Mouse (Mus musculus): ENCODE measurements at regions not wholly inside any gene's neighbourhood (a gene's known extent, or its start where the extent isn't known, plus 50 kb on each side); places are given as distances from the start of the nearest gene placed in this dataset.

DNA sequence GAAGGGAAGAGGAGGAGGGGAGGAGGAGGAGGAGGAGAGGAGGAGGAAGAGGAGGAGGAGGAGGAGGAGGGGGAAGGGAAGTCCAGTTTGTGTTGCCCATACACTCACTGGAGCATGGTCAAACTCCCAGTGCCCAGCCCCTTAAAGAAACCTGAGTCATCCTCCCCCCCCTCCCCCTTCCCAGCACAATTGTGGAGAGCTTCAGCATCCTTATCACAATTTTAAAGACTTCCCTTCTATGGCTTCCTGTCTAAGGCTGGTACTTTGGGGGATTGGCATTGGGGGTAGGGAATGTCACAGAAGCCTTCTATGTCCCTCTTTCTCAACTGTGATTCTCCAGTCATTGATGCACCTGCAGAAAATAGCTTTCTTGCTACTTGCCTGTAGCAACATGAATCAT, 84.0 kb upstream of the Itga6 start:
- no peaks in the 10 kb centered on the region for H3K36me3 ChIP-seq (ENCODE audit: control insufficient read depth, insufficient read depth, low read length)
- H3K9me3 ChIP-seq (ENCODE audit: control insufficient read depth, low read length) = no peaks in the 10 kb centered on the region
- peaks cover 4% of the 10 kb centered on the region; the same call in 1 of the 2 replicates for H3K4me1 ChIP-seq (ENCODE audit: control insufficient read depth, insufficient read depth, low read length)
- no peak overlapping the region for H3K9ac ChIP-seq (ENCODE audit: low read depth, low read length, severe bottlenecking)
- H3K27ac ChIP-seq (replicated peaks; ENCODE audit: low read depth, low read length) = no peak overlapping the region
- no peak for ATAC-seq (ENCODE audit: low FRiP score, low read depth)
- no peak for TF ChIP-seq POLR2A (IDR thresholded peaks at IDR 0.05; ENCODE audit: borderline replicate concordance, extremely low read depth, insufficient read depth, insufficient read length)
- no peaks in the 10 kb centered on the region for H3K27me3 ChIP-seq (ENCODE audit: control insufficient read depth, insufficient read depth, low read length)
- no peak overlapping the region for H3K4me3 ChIP-seq (replicated peaks; ENCODE audit: low read length)
- DNase-seq (ENCODE audit: low spot score) = no peak
- no peak overlapping the region for H3K4me2 ChIP-seq (replicated peaks; ENCODE audit: low read depth, low read length, severe bottlenecking)

DNA sequence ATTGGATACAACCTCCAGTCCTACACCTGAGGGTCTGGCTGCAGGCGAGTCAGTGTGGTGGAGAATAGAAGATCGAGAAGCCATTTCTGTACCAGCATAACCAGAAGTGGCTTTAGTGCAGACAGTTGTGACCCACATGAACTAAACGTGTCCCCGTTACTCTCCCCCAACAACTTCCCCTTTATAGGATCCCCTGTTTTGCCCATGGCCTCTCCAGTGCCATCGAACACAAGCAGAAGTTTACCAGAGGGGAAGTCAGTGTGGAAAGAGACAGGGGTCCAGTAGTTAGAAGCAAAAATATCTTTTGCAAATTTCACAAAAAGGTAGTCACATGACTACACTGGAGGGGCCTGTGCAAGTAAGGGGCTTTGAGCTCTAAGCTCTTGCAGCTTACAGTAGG, 83.4 kb upstream of the Itga6 start:
- H3K4me3 ChIP-seq (replicated peaks; ENCODE audit: low read length) = no peak overlapping the region
- H3K9ac ChIP-seq (ENCODE audit: low read depth, low read length, severe bottlenecking) = no peak overlapping the region
- ATAC-seq (ENCODE audit: low FRiP score, low read depth) (no peak), DNase-seq (ENCODE audit: low spot score) (no peak)
- no peak for TF ChIP-seq POLR2A (IDR thresholded peaks at IDR 0.05; ENCODE audit: borderline replicate concordance, extremely low read depth, insufficient read depth, insufficient read length)
- H3K4me2 ChIP-seq (replicated peaks; ENCODE audit: low read depth, low read length, severe bottlenecking) = no peak overlapping the region
- no peaks in the 10 kb centered on the region for H3K36me3 ChIP-seq (ENCODE audit: control insufficient read depth, insufficient read depth, low read length)
- H3K4me1 ChIP-seq (ENCODE audit: control insufficient read depth, insufficient read depth, low read length) = peaks cover 4% of the 10 kb centered on the region; the same call in 1 of the 2 replicates
- 85% methylated on average over 5 of the region's 5 CpGs for WGBS
- H3K27me3 ChIP-seq (ENCODE audit: control insufficient read depth, insufficient read depth, low read length) = no peaks in the 10 kb centered on the region
- no peak overlapping the region for H3K27ac ChIP-seq (replicated peaks; ENCODE audit: low read depth, low read length)
- H3K9me3 ChIP-seq (ENCODE audit: control insufficient read depth, low read length) = no peaks in the 10 kb centered on the region

DNA sequence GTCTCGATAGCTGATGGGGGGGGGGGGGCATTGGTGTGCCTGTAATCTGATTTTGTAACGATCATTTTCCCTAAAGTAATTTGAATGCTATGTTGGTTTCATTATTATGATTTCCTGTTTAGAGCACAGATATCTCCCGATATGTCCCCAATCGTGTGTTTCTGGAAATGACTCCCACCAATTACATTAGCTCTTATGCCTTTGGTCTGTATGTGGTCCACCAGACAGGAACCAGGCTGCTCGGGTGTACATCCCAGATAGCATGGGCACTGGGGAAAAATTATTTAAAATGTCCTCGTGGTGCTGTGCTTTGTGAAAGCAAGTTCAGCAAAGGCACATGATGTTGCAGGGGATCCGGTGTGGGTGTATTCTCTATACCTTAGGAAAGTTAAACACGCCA, 82.0 kb upstream of the Itga6 start:
- TF ChIP-seq POLR2A (IDR thresholded peaks at IDR 0.05; ENCODE audit: borderline replicate concordance, extremely low read depth, insufficient read depth, insufficient read length) = no peak
- no peak overlapping the region for H3K4me2 ChIP-seq (replicated peaks; ENCODE audit: low read depth, low read length, severe bottlenecking)
- no peaks in the 10 kb centered on the region for H3K36me3 ChIP-seq (ENCODE audit: control insufficient read depth, insufficient read depth, low read length)
- ATAC-seq (ENCODE audit: low FRiP score, low read depth) = no peak
- H3K9ac ChIP-seq (ENCODE audit: low read depth, low read length, severe bottlenecking) = no peak overlapping the region
- H3K4me3 ChIP-seq (replicated peaks; ENCODE audit: low read length) = no peak overlapping the region
- no peaks in the 10 kb centered on the region for H3K9me3 ChIP-seq (ENCODE audit: control insufficient read depth, low read length)
- H3K27ac ChIP-seq (replicated peaks; ENCODE audit: low read depth, low read length) = no peak overlapping the region
- 82% methylated on average over 8 of the region's 8 CpGs for WGBS
- H3K27me3 ChIP-seq (ENCODE audit: control insufficient read depth, insufficient read depth, low read length) = no peaks in the 10 kb centered on the region
- DNase-seq (ENCODE audit: low spot score) = no peak
- peaks cover 4% of the 10 kb centered on the region; the same call in 1 of the 2 replicates for H3K4me1 ChIP-seq (ENCODE audit: control insufficient read depth, insufficient read depth, low read length)

DNA sequence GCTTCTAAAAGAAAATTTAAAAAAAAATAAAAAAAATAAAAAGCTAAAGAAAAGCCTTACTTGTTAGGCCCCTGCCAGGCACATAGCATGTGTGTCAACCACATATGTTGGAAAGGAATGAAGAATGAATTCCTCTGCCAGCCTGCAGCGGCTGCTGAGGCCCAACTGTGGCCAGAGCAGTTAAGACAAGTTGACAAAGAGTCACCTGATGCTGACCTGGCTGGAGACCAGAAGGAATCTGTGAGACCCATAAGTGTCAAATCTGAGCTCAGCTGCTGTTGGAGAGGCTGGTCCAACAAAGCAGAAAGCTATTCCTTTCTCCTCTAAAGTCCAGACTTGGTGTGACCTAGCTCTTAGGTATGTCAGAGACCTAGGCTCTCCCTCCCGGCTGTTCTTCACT, 78.5 kb upstream of the Itga6 start:
- H3K9ac ChIP-seq (ENCODE audit: low read depth, low read length, severe bottlenecking) = no peak overlapping the region
- no peak overlapping the region for H3K4me2 ChIP-seq (replicated peaks; ENCODE audit: low read depth, low read length, severe bottlenecking)
- H3K4me3 ChIP-seq (replicated peaks; ENCODE audit: low read length) = no peak overlapping the region
- no peak overlapping the region for H3K27ac ChIP-seq (replicated peaks; ENCODE audit: low read depth, low read length)
- whole genome bisulfite sequencing = 64% methylated on average over 2 of the region's 2 CpGs
- no peaks in the 10 kb centered on the region for H3K9me3 ChIP-seq (ENCODE audit: control insufficient read depth, low read length)
- H3K4me1 ChIP-seq (ENCODE audit: control insufficient read depth, insufficient read depth, low read length) = no peaks in the 10 kb centered on the region
- TF ChIP-seq POLR2A (IDR thresholded peaks at IDR 0.05; ENCODE audit: borderline replicate concordance, extremely low read depth, insufficient read depth, insufficient read length) = no peak
- no peaks in the 10 kb centered on the region for H3K36me3 ChIP-seq (ENCODE audit: control insufficient read depth, insufficient read depth, low read length)
- DNase-seq (ENCODE audit: low spot score) = no peak
- H3K27me3 ChIP-seq (ENCODE audit: control insufficient read depth, insufficient read depth, low read length) = no peaks in the 10 kb centered on the region
- ATAC-seq (ENCODE audit: low FRiP score, low read depth) = no peak

DNA sequence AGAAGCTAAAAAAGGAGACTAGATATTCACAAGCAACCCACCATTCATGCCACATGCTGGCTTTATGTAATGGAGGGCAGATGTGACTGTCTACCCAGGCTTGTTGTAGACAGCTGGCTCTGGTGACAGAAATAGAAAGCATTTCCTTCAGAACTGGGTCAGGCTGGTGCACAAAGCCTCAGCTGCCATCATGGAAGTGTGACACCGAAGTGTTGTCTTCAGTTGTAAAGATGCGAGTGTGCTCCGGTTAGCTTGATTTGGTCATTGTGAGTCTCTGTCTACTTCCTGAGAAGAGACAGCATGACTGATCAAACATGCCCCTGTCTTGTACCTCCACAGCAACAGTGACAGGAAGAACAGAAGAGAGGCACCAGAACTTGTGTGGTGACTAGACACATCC, 77.7 kb upstream of the Itga6 start:
- no peaks in the 10 kb centered on the region for H3K4me1 ChIP-seq (ENCODE audit: control insufficient read depth, insufficient read depth, low read length)
- TF ChIP-seq POLR2A (IDR thresholded peaks at IDR 0.05; ENCODE audit: borderline replicate concordance, extremely low read depth, insufficient read depth, insufficient read length) = no peak

DNA sequence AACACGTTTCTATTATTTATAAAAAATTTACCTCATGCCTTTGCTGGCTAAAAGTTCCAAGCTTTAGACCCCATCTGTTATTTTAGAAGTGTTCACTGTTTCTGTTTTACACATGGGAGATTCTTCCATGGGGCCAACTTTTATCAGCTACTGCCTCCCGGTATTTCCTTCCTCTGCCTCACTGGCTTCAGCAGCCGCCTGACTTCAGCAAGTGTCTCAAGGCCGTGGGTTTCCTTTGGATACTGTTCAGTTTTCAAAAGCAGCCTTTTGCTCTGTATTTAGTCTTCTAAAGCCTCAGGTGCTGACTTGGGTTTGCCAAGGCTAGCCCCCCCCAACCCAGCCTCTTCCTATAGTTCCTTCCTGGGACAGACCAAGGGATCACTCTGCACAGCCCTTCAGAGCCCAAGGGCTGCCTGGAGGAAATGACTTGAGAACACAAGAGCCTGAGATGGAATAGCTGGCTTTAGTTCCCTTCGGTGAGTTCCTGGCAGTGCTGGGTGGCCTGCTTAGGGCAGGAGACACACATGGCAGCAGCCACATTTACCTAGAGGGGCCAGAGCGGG, 75.1 kb upstream of the Itga6 start:
- Histone ChIP-seq H3K36me3 (ENCODE audit: control insufficient read depth, insufficient read depth, low read length) (no peaks in the 10 kb centered on the region), H3K27ac (replicated peaks; ENCODE audit: low read depth, low read length) (no peak overlapping the region; the same call in 1 of the 2 replicates), H3K4me1 (ENCODE audit: control insufficient read depth, insufficient read depth, low read length) (peaks cover 15% of the 10 kb centered on the region), H3K9me3 (ENCODE audit: control insufficient read depth, low read length) (no peaks in the 10 kb centered on the region), H3K4me3 (replicated peaks; ENCODE audit: low read length) (no peak overlapping the region), H3K9ac (ENCODE audit: low read depth, low read length, severe bottlenecking) (no peak overlapping the region), H3K27me3 (ENCODE audit: control insufficient read depth, insufficient read depth, low read length) (no peaks in the 10 kb centered on the region), H3K4me2 (replicated peaks; ENCODE audit: low read depth, low read length, severe bottlenecking) (no peak overlapping the region)
- no peak for ATAC-seq (ENCODE audit: low FRiP score, low read depth)
- TF ChIP-seq POLR2A (IDR thresholded peaks at IDR 0.05; ENCODE audit: borderline replicate concordance, extremely low read depth, insufficient read depth, insufficient read length) = no peak
- whole genome bisulfite sequencing = 87% methylated on average over 6 of the region's 6 CpGs
- DNase-seq (ENCODE audit: low spot score) = no peak

More for the DNA sequence above, 77.7 kb upstream of the Itga6 start:
- ATAC-seq (ENCODE audit: low FRiP score, low read depth) (no peak), DNase-seq (ENCODE audit: low spot score) (no peak)
- H3K4me3 ChIP-seq (replicated peaks; ENCODE audit: low read length) = no peak overlapping the region
- no peak overlapping the region for H3K4me2 ChIP-seq (replicated peaks; ENCODE audit: low read depth, low read length, severe bottlenecking)
- no peak overlapping the region for H3K27ac ChIP-seq (replicated peaks; ENCODE audit: low read depth, low read length)
- no peak overlapping the region for H3K9ac ChIP-seq (ENCODE audit: low read depth, low read length, severe bottlenecking)
- no peaks in the 10 kb centered on the region for H3K27me3 ChIP-seq (ENCODE audit: control insufficient read depth, insufficient read depth, low read length)
- WGBS = 88% methylated on average over 3 of the region's 3 CpGs
- H3K36me3 ChIP-seq (ENCODE audit: control insufficient read depth, insufficient read depth, low read length) = no peaks in the 10 kb centered on the region
- H3K9me3 ChIP-seq (ENCODE audit: control insufficient read depth, low read length) = no peaks in the 10 kb centered on the region

Data from limb, embryonic 14.5 days (tissue).